ENCODE assay signal across 7 mouse cellular contexts in genomic region chr7:141902791-141903190, GRCm38 (mm10). TPM values are rescaled to one million over a fixed set of nuclear protein-coding genes. Genes with fewer than 3 reads are reported as not detected.
DNase-seq lines count a peak whose midpoint lies in the region; ATAC-seq lines count a peak whose summit lies in the region.

No protein-coding gene starts in this region.

- ATAC-seq in lung, embryonic 15.5 days (ENCODE audit: borderline replicate concordance, extremely low read depth, low FRiP score, low TSS enrichment) = no peak
- no peak for ATAC-seq in embryonic facial prominence, embryonic 13.5 days (ENCODE audit: insufficient number of reproducible peaks, insufficient read depth, low FRiP score, low TSS enrichment, low read depth)
- ATAC-seq in hindbrain, embryonic 14.5 days (ENCODE audit: low FRiP score) = no peak
- no peak for ATAC-seq in midbrain, embryonic 12.5 days (ENCODE audit: low FRiP score, low read depth)

- peaks cover 27% of the 10 kb centered on the region for H3K4me1 ChIP-seq in lung, embryonic 15.5 days
- H3K4me1 ChIP-seq in embryonic facial prominence, embryonic 13.5 days = peaks cover 26% of the 10 kb centered on the region
- H3K4me1 ChIP-seq in hindbrain, embryonic 14.5 days (replicated peaks; ENCODE audit: control insufficient read depth, insufficient read depth, low read length) = peaks cover 30% of the 10 kb centered on the region
- H3K4me1 ChIP-seq in midbrain, embryonic 12.5 days = peaks cover 28% of the 10 kb centered on the region

- peak overlapping the region; percentile 43 for H3K9ac ChIP-seq in lung, embryonic 15.5 days
- H3K9ac ChIP-seq in embryonic facial prominence, embryonic 13.5 days = peak overlapping the region; percentile 75
- peak overlapping the region; percentile 45 for H3K9ac ChIP-seq in hindbrain, embryonic 14.5 days
- peak overlapping the region; percentile 61 for H3K9ac ChIP-seq in midbrain, embryonic 12.5 days (replicated peaks)

- H3K27me3 ChIP-seq in lung, embryonic 15.5 days = peaks cover 27% of the 10 kb centered on the region
- H3K27me3 ChIP-seq in embryonic facial prominence, embryonic 13.5 days = peaks cover 16% of the 10 kb centered on the region; the same call in 1 of the 2 replicates
- no peaks in the 10 kb centered on the region for H3K27me3 ChIP-seq in hindbrain, embryonic 14.5 days (ENCODE audit: control insufficient read depth, insufficient read depth, low read length)
- peaks cover 23% of the 10 kb centered on the region for H3K27me3 ChIP-seq in midbrain, embryonic 12.5 days

- no peaks in the 10 kb centered on the region for H3K9me3 ChIP-seq in lung, embryonic 15.5 days
- no peaks in the 10 kb centered on the region for H3K9me3 ChIP-seq in embryonic facial prominence, embryonic 13.5 days
- no peaks in the 10 kb centered on the region for H3K9me3 ChIP-seq in hindbrain, embryonic 14.5 days (ENCODE audit: control insufficient read depth, low read length)
- H3K9me3 ChIP-seq in midbrain, embryonic 12.5 days = no peaks in the 10 kb centered on the region

- WGBS in lung, embryonic 15.5 days = 63% methylated on average over 4 of the region's 4 CpGs
- 66% methylated on average over 4 of the region's 4 CpGs for WGBS in embryonic facial prominence, embryonic 13.5 days
- WGBS in hindbrain, embryonic 14.5 days = 70% methylated on average over 4 of the region's 4 CpGs
- 66% methylated on average over 4 of the region's 4 CpGs for WGBS in midbrain, embryonic 12.5 days

- H3K4me2 ChIP-seq in lung, embryonic 15.5 days = peak overlapping the region; percentile 71
- peak overlapping the region; percentile 85 for H3K4me2 ChIP-seq in embryonic facial prominence, embryonic 13.5 days
- H3K4me2 ChIP-seq in hindbrain, embryonic 14.5 days (replicated peaks) = peak overlapping the region; percentile 94
- peak overlapping the region; percentile 86 for H3K4me2 ChIP-seq in midbrain, embryonic 12.5 days (replicated peaks)

- H3K36me3 ChIP-seq in lung, embryonic 15.5 days = no peaks in the 10 kb centered on the region
- H3K36me3 ChIP-seq in embryonic facial prominence, embryonic 13.5 days = no peaks in the 10 kb centered on the region
- H3K36me3 ChIP-seq in hindbrain, embryonic 14.5 days (replicated peaks; ENCODE audit: control insufficient read depth, insufficient read depth) = no peaks in the 10 kb centered on the region
- H3K36me3 ChIP-seq in midbrain, embryonic 12.5 days = no peaks in the 10 kb centered on the region

- no peak for DNase-seq in lung, adult 18-20 months
- peak; percentile 48 for DNase-seq in hindbrain, embryonic 14.5 days (ENCODE audit: low spot score)
- no peak for DNase-seq in embryo, embryonic 10 days (ENCODE audit: low spot score)
- DNase-seq in B cell, adult 2 months = no peak

- no peak overlapping the region for H3K27ac ChIP-seq in lung, embryonic 15.5 days
- H3K27ac ChIP-seq in embryonic facial prominence, embryonic 13.5 days = peak overlapping the region; percentile 60
- peak overlapping the region; percentile 84 for H3K27ac ChIP-seq in hindbrain, embryonic 14.5 days
- H3K27ac ChIP-seq in midbrain, embryonic 12.5 days (replicated peaks) = peak overlapping the region; percentile 64

- peak overlapping the region; percentile 88 for H3K4me3 ChIP-seq in lung, embryonic 15.5 days
- H3K4me3 ChIP-seq in embryonic facial prominence, embryonic 13.5 days = peak overlapping the region; percentile 83
- peak overlapping the region; percentile 86 for H3K4me3 ChIP-seq in hindbrain, embryonic 14.5 days (replicated peaks; ENCODE audit: low read length)
- H3K4me3 ChIP-seq in midbrain, embryonic 12.5 days = peak overlapping the region; percentile 87

RNA-seq across cellular contexts. Expression of gene Tollip, which starts 15.5 kb away (rescaled TPM):
- polyA plus RNA-seq in lung, embryonic 15.5 days (2015; fragmentation: Nextera tagmentation; extraction: Ambion mirVana) = 46.5 and 50.7 TPM in 2 replicates
- 40.9 and 42.6 TPM in 2 replicates for polyA plus RNA-seq in embryonic facial prominence, embryonic 13.5 days (2015; fragmentation: Nextera tagmentation; extraction: Ambion mirVana)
- 71.9 and 82.7 TPM in 2 replicates for polyA plus RNA-seq in hindbrain, embryonic 14.5 days (2014; fragmentation: Nextera tagmentation; extraction: Ambion mirVana)
- 68.0 and 68.2 TPM in 2 replicates for polyA plus RNA-seq in midbrain, embryonic 12.5 days (2016; fragmentation: Nextera tagmentation; extraction: Ambion mirVana)

RNA-seq across cellular contexts. Expression of gene Brsk2, which starts 46.8 kb away (rescaled TPM):
- polyA plus RNA-seq in lung, embryonic 15.5 days (2015; fragmentation: Nextera tagmentation; extraction: Ambion mirVana) = 0.48 and 0.69 TPM in 2 replicates
- polyA plus RNA-seq in embryonic facial prominence, embryonic 13.5 days (2015; fragmentation: Nextera tagmentation; extraction: Ambion mirVana) = 1.1 and 1.2 TPM in 2 replicates
- 23.3 and 24.8 TPM in 2 replicates for polyA plus RNA-seq in hindbrain, embryonic 14.5 days (2014; fragmentation: Nextera tagmentation; extraction: Ambion mirVana)
- 20.5 and 22.9 TPM in 2 replicates for polyA plus RNA-seq in midbrain, embryonic 12.5 days (2016; fragmentation: Nextera tagmentation; extraction: Ambion mirVana)
